Mouse (Mus musculus) left cerebral cortex, adult 2 months (tissue): ENCODE data around the gene Cks2. TPM values are rescaled to one million over a fixed set of nuclear protein-coding genes. Genes with fewer than 3 reads are reported as not detected.

Experiments
- DNase-seq, 2 experiments: peaks; one replicate each; pipeline ENCODE4 v3.0.0; 2021 to 2022; ENCODE audit warnings: low spot score in 2 of 2, mixed read lengths in 1 of 2; ENCODE audit errors: extremely low spot score in 1 of 2
- H3K27ac ChIP-seq: fragments of 200-600 bp; 2 replicates; pipeline ENCODE4 v1.8.1; 2022
- H3K4me3 ChIP-seq: fragments of 200-600 bp; 2 replicates; pipeline ENCODE4 v1.8.1; 2022
- CTCF ChIP-seq: fragments of 200-600 bp; IDR thresholded peaks from 2 replicates; pipeline ENCODE4 v1.8.1; 2022; ENCODE audit warnings: antibody characterized with exemption, mild to moderate bottlenecking, moderate library complexity
- intact Hi-C: fragments of 180-260 bp; cut with DNase I; formaldehyde crosslinking; loops from one replicate; pipeline ENCODE4 v1.15.1; 2025
- total RNA-seq, 2 experiments: library from RNA; stranded (reverse); gene quantifications; 2 replicates each; pipeline ENCODE4 v1.2.3; 2021

The Cks2 gene
- total RNA-seq, 2 experiments from 2014 or later: 1.4 to 1.7 TPM

- Histone ChIP-seq H3K4me3 (no peak overlapping the region), H3K27ac (no peak overlapping the region)
- TF ChIP-seq CTCF: no peak
- no peak for DNase-seq
- intact Hi-C loops: loop anchor here (10.0 kb wide), 1 partner anchor 537 kb away; the partner anchor contains the start of gene Spin1
Measured at GRCm38 (mm10) chr13:51642171-51642778, 2.8 kb upstream of the Cks2 start.

- no peak for DNase-seq
- peak overlapping the region; percentile 89 for H3K27ac ChIP-seq
- H3K4me3 ChIP-seq: peak overlapping the region; percentile 74
- intact Hi-C loops: loop anchor here (10.0 kb wide), 1 partner anchor 539 kb away; the partner anchor contains the start of gene Spin1
- TF ChIP-seq CTCF: no peak
Measured at GRCm38 (mm10) chr13:51643924-51644828, 856 bp upstream of the Cks2 start.

GRCm38 (mm10) chr13:51645872-51646271, 840 bp downstream of the Cks2 start:
- Histone ChIP-seq H3K27ac (no peak overlapping the region), H3K4me3 (peak overlapping the region; percentile 74; the same call in 1 of the 2 replicates)
- no peak for TF ChIP-seq CTCF
- DNase-seq: no peak
- intact Hi-C loops: loop anchor here (10.0 kb wide), 1 partner anchor 541 kb away; the partner anchor contains the start of gene Spin1

- H3K4me3 ChIP-seq: no peak overlapping the region
- no peak for DNase-seq
- TF ChIP-seq CTCF: no peak
- no peak overlapping the region for H3K27ac ChIP-seq
- intact Hi-C loops: loop anchor here (10.0 kb wide), 1 partner anchor 542 kb away; the partner anchor contains the start of gene Spin1
Measured at GRCm38 (mm10) chr13:51646362-51647027, 1.5 kb downstream of the Cks2 start.

- DNase-seq: no peak
- Histone ChIP-seq H3K27ac (no peak overlapping the region), H3K4me3 (no peak overlapping the region)
- TF ChIP-seq CTCF: no peak
- intact Hi-C loops: loop anchor here (10.0 kb wide), 1 partner anchor 543 kb away; the partner anchor contains the start of gene Spin1
Measured at GRCm38 (mm10) chr13:51647770-51648169, 2.7 kb downstream of the Cks2 start.

- H3K27ac ChIP-seq: no peak overlapping the region
- intact Hi-C loops: loop anchor here (10.0 kb wide), 1 partner anchor 543 kb away; the partner anchor contains the start of gene Spin1
- H3K4me3 ChIP-seq: no peak overlapping the region
- TF ChIP-seq CTCF: no peak
- no peak for DNase-seq
Measured at GRCm38 (mm10) chr13:51648237-51648636, 3.2 kb downstream of the Cks2 start.

GRCm38 (mm10) chr13:51649740-51650139, 4.7 kb downstream of the Cks2 start:
- TF ChIP-seq CTCF: no peak
- no peak for DNase-seq
- intact Hi-C loops: loop anchor here (5.0 to 10.0 kb wide), 3 partner anchors 143 to 545 kb away; partner anchors contain the start of genes Sema4d and Spin1
- Histone ChIP-seq H3K27ac (no peak overlapping the region), H3K4me3 (no peak overlapping the region)

- H3K4me3 ChIP-seq: peak within 1 kb of the TSS; percentile 98
- TF ChIP-seq CTCF: peak; percentile 99
- peak; percentile 97 for DNase-seq
- H3K27ac ChIP-seq: peak within 1 kb of the TSS; percentile 92
- intact Hi-C loops: loop anchor here (5.0 kb wide), 2 partner anchors 141 to 166 kb away; partner anchors contain the start of gene Sema4d
Measured at GRCm38 (mm10) chr13:51651408-51652064, 6.5 kb downstream of the Cks2 start, which contains the start of gene Secisbp2. Gene Secisbp2 (plus strand): TSS chr13:51651697.

GRCm38 (mm10) chr13:51653159-51653558, 8.1 kb downstream of the Cks2 start:
- DNase-seq: no peak
- no peak overlapping the region for H3K4me3 ChIP-seq
- no peak for TF ChIP-seq CTCF
- intact Hi-C loops: loop anchor here (5.0 kb wide), 2 partner anchors 139 to 164 kb away; partner anchors contain the start of gene Sema4d
- H3K27ac ChIP-seq: no peak overlapping the region

- no peak for DNase-seq
- no peak for TF ChIP-seq CTCF
- H3K27ac ChIP-seq: no peak overlapping the region
- intact Hi-C loops: loop anchor here (5.0 kb wide), 2 partner anchors 138 to 163 kb away; partner anchors contain the start of gene Sema4d
- H3K4me3 ChIP-seq: no peak overlapping the region
Measured at GRCm38 (mm10) chr13:51653961-51654360, 8.9 kb downstream of the Cks2 start.
